Mouse (Mus musculus) lung, embryonic 16.5 days (tissue): ENCODE measurements around the gene Mzf1. TPM values are rescaled to one million over a fixed set of nuclear protein-coding genes. Genes with fewer than 3 reads are reported as not detected.

Experiments used
- ATAC-seq: fragments of 200-750 bp; cut with Nextera tagmentation; 2 replicates; pipeline ENCODE4 v1.8.0; 2017; ENCODE audit warnings: low read depth, mild to moderate bottlenecking, moderate library complexity
- H3K27ac ChIP-seq: fragments of 300-500 bp; sonication (generic); 2 replicates; pipeline ENCODE4 v1.5.1; 2014; ENCODE audit warnings: mild to moderate bottlenecking, control low read depth, low read length
- H3K27me3 ChIP-seq: fragments of 300-500 bp; sonication (generic); 2 replicates; pipeline ENCODE4 v1.6.1; 2014; ENCODE audit warnings: low read depth, low read length, mixed read lengths; ENCODE audit not compliant: control insufficient read depth, insufficient read depth
- H3K36me3 ChIP-seq: fragments of 300-500 bp; sonication (generic); 2 replicates; pipeline ENCODE4 v1.6.1; 2014; ENCODE audit warnings: low read length; ENCODE audit not compliant: control insufficient read depth, insufficient read depth
- H3K4me1 ChIP-seq: fragments of 300-500 bp; sonication (generic); replicated peaks from 2 replicates; pipeline ENCODE4 v1.6.1; 2014; ENCODE audit warnings: low read length, mixed read lengths; ENCODE audit not compliant: control insufficient read depth, insufficient read depth
- H3K4me2 ChIP-seq: fragments of 300-500 bp; sonication (generic); 2 replicates; pipeline ENCODE4 v1.6.1; 2014; ENCODE audit warnings: low read depth, low read length, control low read depth
- H3K4me3 ChIP-seq: fragments of 300-500 bp; sonication (generic); 2 replicates; pipeline ENCODE4 v1.5.1; 2014; ENCODE audit warnings: mild to moderate bottlenecking, low read length, control low read depth
- H3K9ac ChIP-seq: fragments of 300-500 bp; sonication (generic); 2 replicates; pipeline ENCODE4 v1.6.1; 2014; ENCODE audit warnings: low read length, control low read depth
- H3K9me3 ChIP-seq: fragments of 300-500 bp; sonication (generic); 2 replicates; pipeline ENCODE4 v1.6.1; 2016; ENCODE audit warnings: low read length; ENCODE audit not compliant: control insufficient read depth
- WGBS: fragments of 180-500 bp; shearing (Covaris S2); extraction: QIAGEN DNeasy Blood & Tissue Kit; methylation state at CpG from one replicate; pipeline ENCODE4 v1.1.7; 2014; 5-methylcytosine and 5-hydroxymethylcytosine counted together
- polyA plus RNA-seq: library from polyadenylated mRNA; unstranded; fragments of >200 nt; fragmentation: Nextera tagmentation; extraction: Ambion mirVana; gene quantifications from 2 replicates; pipeline ENCODE4 v1.2.1, GENCODE M21; 2015

The Mzf1 gene
- polyA plus RNA-seq, 1 experiment from 2014 or later, result 4.2 TPM

DNA sequence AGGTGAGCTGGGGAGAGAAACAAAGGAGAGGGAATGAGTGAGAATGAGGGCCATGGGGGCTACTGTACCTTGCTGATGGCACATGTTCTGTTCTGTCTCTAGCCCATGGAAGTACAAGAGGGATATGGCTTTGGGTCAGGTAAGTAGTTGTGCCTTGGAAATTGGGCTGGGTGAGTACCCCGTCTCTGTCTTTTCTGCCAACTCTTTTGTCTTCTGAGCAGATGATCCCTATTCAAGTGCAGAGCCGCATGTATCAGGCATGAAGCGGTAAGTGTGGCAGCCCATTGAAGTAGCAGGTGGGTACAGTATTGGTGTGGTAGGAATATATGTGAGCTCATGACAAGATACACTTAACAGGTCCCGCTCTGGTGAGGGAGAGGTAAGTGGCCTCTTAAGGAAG lies 25.6 kb downstream of the Mzf1 start:
- peaks cover 21% of the 10 kb centered on the region for H3K4me1 ChIP-seq
- H3K9me3 ChIP-seq, result no peaks in the 10 kb centered on the region
- no peak overlapping the region for H3K27ac ChIP-seq
- WGBS, result 89% methylated on average over 4 of the region's 4 CpGs
- H3K4me3 ChIP-seq, result no peak overlapping the region
- no peak for ATAC-seq
- H3K36me3 ChIP-seq, result peaks cover 65% of the 10 kb centered on the region
- H3K9ac ChIP-seq, result no peak overlapping the region
- H3K4me2 ChIP-seq, result no peak overlapping the region
- no peaks in the 10 kb centered on the region for H3K27me3 ChIP-seq

DNA sequence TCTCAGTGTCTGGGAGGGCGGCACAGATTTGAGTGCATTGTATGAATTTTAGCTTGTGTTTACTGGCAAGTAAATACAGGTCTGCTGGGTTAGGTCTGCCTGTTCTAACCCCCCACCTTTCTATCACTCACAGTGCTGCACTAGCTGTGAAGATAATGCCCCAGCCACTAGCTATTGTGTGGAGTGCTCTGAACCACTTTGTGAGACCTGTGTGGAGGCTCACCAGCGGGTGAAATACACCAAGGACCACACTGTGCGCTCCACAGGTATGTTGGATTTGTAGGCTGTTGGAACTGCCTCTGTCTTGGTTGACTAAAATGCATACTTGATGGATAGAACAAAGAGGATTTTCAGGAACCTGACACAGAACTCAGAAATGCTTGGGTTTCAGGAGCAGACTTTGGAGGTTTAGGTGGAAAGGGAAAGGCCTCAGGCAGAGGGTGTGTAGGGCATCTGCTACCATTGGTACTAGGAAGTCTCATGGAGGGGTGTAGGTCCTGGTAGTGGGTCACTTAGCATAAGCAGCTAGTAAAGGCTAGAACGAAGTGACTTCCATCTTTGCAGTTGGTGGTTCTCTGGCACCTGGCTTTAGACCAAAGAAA lies 29.0 kb downstream of the Mzf1 start:
- peak overlapping the region; percentile 96 for H3K9ac ChIP-seq
- no peaks in the 10 kb centered on the region for H3K27me3 ChIP-seq
- H3K9me3 ChIP-seq, result no peaks in the 10 kb centered on the region
- H3K4me3 ChIP-seq, result peak overlapping the region; percentile 93
- peak overlapping the region; percentile 96 for H3K4me2 ChIP-seq
- H3K27ac ChIP-seq, result peak overlapping the region; percentile 100
- WGBS, result 22% methylated on average over 4 of the region's 4 CpGs
- H3K4me1 ChIP-seq, result peaks cover 20% of the 10 kb centered on the region
- no peak for ATAC-seq
- peaks cover 48% of the 10 kb centered on the region for H3K36me3 ChIP-seq

DNA sequence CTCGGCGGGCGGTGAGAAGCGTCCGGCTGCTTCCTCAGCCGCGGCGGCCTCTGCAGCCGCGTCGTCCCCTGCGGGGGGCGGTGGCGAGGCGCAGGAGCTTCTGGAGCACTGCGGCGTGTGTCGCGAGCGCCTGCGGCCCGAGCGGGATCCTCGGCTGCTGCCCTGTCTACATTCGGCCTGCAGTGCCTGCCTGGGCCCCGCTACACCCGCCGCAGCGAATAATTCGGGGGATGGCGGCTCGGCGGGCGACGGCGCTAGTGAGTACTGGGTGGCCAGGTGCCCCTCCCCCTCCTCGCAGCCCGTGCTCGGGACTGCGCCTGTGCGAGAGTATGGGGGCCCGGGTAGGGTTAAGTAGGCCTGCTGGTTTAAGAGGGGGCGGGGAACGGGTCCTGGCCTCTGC lies 29.8 kb downstream of the Mzf1 start:
- H3K4me1 ChIP-seq, result peaks cover 20% of the 10 kb centered on the region
- H3K4me3 ChIP-seq, result peak overlapping the region; percentile 93
- peak overlapping the region; percentile 100 for H3K27ac ChIP-seq
- peak overlapping the region; percentile 96 for H3K9ac ChIP-seq
- H3K36me3 ChIP-seq, result peaks cover 41% of the 10 kb centered on the region
- peak overlapping the region; percentile 96 for H3K4me2 ChIP-seq
- H3K27me3 ChIP-seq, result no peaks in the 10 kb centered on the region
- ATAC-seq, result peak; percentile 48
- WGBS, result under 1% methylated on average over 33 of the region's 44 CpGs
- no peaks in the 10 kb centered on the region for H3K9me3 ChIP-seq

DNA sequence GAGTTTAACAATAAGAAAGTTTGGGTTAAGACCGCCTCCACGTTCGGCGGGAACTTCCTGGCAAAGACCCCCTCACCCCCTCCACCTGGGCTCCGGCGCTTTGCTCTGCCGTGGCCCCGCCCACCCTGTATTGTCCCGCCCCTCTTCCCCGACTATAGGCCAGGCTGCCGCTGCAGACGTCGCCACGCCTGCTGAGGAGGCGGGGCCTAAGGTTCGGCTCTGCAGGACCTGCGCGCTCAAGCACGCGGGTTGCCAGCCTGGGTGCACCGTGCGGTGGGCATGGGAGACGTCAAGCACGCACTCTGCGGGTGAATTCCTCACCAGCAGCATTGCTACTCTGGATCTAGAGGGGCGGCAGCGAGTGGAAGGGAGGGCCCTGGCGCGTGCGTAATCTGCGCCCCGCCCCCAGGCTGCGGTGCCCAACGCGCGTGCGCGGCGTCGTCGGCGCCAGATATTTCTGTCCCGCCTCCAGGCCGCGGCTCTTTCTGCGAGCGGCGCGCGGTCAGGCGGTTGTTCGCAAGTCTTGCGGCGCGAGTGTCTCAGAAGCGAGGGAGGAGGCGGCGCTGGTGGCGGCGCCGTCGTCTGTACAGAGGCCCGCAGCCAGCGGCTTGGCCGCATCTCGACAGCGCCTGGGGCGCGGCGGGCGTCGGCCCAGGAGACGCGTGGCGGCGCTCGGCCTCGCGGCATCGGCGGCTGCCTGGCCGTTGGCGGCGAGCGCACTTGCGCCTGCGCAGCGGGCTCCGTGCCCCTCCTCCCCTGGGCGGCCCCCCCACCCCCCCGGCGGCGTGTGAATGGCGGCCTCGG lies 30.4 kb downstream of the Mzf1 start:
- Histone ChIP-seq H3K9ac (peak overlapping the region; percentile 96), H3K36me3 (peaks cover 34% of the 10 kb centered on the region), H3K27me3 (no peaks in the 10 kb centered on the region), H3K4me1 (peaks cover 20% of the 10 kb centered on the region), H3K9me3 (no peaks in the 10 kb centered on the region), H3K27ac (peak overlapping the region; percentile 100), H3K4me2 (peak overlapping the region; percentile 96), H3K4me3 (peak overlapping the region; percentile 93)
- ATAC-seq, result peak; percentile 89
- WGBS, result under 1% methylated on average over 83 of the region's 95 CpGs

DNA sequence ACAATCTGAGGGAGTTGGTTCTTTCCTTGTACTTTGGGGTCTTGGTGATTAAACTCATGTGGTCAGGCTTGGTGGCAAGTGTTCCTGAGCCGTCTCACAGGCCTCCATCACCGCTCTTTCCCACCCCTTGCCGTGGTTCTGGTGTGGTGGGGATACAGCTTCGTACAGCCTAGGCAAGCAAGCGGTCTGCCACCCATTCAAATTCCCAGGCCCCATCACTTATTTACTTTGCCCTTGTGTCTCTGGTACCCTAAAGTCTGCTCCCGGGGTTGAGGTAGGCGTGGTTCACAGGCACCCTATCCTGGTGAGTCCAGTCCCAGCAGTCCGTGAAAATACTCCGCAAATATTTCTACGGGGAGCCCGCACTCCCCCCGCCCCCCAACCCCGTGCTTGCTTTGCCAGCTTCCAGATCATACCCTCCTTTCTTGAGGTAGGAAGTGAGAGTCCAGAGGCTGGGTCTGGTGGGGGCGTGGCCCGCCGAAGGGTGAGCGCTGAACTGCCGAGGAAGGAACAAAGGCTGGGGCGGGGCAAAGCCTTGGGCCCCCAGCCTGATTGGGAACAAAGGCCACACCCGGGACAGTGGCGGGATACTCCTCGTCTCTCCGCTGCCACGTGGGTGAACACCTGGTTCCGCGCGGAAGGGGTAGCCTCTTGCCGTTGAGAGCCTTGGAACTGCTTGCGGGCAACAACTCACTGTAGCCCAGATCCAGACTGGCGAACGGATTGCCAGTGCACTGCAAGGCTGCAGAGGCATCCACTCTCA lies 31.6 kb downstream of the Mzf1 start:
- H3K27me3 ChIP-seq, result no peaks in the 10 kb centered on the region
- H3K27ac ChIP-seq, result peak overlapping the region; percentile 100
- peak overlapping the region; percentile 96 for H3K4me2 ChIP-seq
- peak overlapping the region; percentile 93 for H3K4me3 ChIP-seq
- H3K9me3 ChIP-seq, result no peaks in the 10 kb centered on the region
- peak; percentile 70 for ATAC-seq
- peaks cover 20% of the 10 kb centered on the region for H3K4me1 ChIP-seq
- peaks cover 22% of the 10 kb centered on the region for H3K36me3 ChIP-seq
- 3% methylated on average over 31 of the region's 31 CpGs for WGBS
- H3K9ac ChIP-seq, result peak overlapping the region; percentile 96

DNA sequence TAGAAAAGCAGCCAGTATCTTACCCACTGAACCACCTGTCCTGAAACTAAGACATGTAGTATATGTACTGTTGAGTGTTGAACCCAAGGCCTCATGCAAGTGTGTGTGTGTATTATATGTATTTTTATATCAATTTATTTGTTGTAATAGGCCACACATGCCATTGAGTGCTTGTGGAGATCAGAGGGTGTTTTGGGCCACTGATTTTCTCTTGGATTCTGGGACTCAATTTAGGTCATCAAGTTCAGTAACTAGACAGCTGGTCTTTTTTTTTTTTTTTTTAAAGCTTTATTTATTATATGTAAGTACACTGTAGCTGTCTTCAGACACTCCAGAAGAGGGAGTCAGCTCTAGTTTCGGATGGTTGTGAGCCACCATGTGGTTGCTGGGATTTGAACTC lies 39.3 kb downstream of the Mzf1 start:
- Histone ChIP-seq H3K27me3 (no peaks in the 10 kb centered on the region), H3K4me1 (0 out of 2 replicates have a peak, but pooled peaks cover 3% of the 10 kb centered on the region), H3K36me3 (no peaks in the 10 kb centered on the region), H3K9me3 (no peaks in the 10 kb centered on the region), H3K4me2 (no peak overlapping the region), H3K9ac (no peak overlapping the region), H3K4me3 (no peak overlapping the region), H3K27ac (no peak overlapping the region)
- no peak for ATAC-seq
- WGBS, result 73% methylated on average over 1 of the region's 1 CpGs

DNA sequence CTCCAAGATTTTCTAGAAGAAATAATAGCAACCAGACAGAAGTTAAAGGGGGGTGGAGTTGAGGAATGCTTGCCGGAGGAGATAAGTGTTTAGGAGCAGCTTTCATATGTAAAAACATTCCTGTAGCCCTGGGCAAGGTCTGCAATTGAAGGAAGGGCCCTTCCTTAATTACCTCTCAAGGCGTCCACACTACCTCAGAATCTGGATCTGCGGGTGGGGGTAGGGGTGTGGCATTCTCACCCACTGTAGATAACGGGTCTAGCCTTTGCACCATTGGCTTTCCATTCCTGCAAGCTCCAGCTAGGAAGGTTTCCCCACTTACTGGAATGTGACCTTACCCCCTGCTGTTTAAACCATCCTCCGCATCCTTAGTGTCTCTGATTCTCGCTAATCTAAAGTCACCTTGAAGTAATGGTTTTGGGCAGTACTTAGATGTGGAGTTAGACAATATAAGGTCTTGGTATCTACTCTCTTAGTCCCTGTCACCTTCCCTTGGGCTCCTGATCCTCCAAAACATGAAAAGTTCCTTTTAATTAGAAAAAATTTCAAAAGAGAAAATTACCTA lies 40.2 kb downstream of the Mzf1 start:
- WGBS, result 39% methylated on average over 6 of the region's 6 CpGs
- 0 out of 2 replicates have a peak, but pooled peaks cover 3% of the 10 kb centered on the region for H3K4me1 ChIP-seq
- H3K27me3 ChIP-seq, result no peaks in the 10 kb centered on the region
- H3K9ac ChIP-seq, result no peak overlapping the region
- H3K4me3 ChIP-seq, result no peak overlapping the region
- H3K36me3 ChIP-seq, result no peaks in the 10 kb centered on the region
- H3K4me2 ChIP-seq, result no peak overlapping the region
- no peaks in the 10 kb centered on the region for H3K9me3 ChIP-seq
- ATAC-seq, result no peak
- H3K27ac ChIP-seq, result no peak overlapping the region

DNA sequence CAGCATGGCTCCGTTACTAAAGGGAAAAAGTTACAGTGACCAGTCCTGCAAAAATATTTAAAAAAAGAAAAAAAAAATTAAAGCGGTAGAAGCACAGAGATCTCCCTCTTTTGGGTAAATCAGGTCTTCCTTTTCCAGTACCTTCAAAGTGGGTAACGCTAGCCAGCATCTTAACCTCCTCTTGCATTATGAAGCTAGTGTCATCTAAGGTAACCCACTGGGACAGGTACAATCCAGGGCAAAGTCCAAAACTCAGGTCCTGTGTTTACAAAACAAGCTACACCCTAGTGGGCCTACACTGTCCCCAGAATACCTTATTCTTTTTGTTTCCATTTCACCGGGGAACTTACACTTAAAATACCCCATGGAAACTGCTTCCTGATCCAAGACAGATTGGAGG lies 40.9 kb downstream of the Mzf1 start:
- Histone ChIP-seq H3K4me3 (no peak overlapping the region), H3K4me2 (no peak overlapping the region), H3K36me3 (no peaks in the 10 kb centered on the region), H3K9me3 (no peaks in the 10 kb centered on the region), H3K27me3 (no peaks in the 10 kb centered on the region), H3K9ac (no peak overlapping the region), H3K27ac (no peak overlapping the region), H3K4me1 (0 out of 2 replicates have a peak, but pooled peaks cover 6% of the 10 kb centered on the region)
- 68% methylated on average over 4 of the region's 4 CpGs for WGBS
- no peak for ATAC-seq
